Mouse (Mus musculus) myocyte (in vitro differentiated cells): ENCODE results near the gene Lysmd2. TPM values are rescaled to one million over a fixed set of nuclear protein-coding genes. Genes with fewer than 3 reads are reported as not detected.
"Not testable (repeated sequence)": the region's sequence is repeated elsewhere in the genome, so short reads cannot be mapped to it uniquely, and the experiment has no call there.

Experiments used
- H3K27me3 ChIP-seq: one replicate; pipeline ENCODE4 v1.6.1; 2011; ENCODE audit not compliant: control insufficient read depth, insufficient read depth, insufficient read length
- H3K36me3 ChIP-seq: one replicate; pipeline ENCODE4 v1.6.1; 2011; ENCODE audit not compliant: control insufficient read depth, insufficient read depth
- H3K4me2 ChIP-seq: one replicate; pipeline ENCODE4 v1.6.1; 2011; ENCODE audit warnings: low read depth, control low read depth
- H3K4me3 ChIP-seq: one replicate; pipeline ENCODE4 v1.5.1; 2011; ENCODE audit warnings: mild to moderate bottlenecking, control low read depth, moderate library complexity
- H3K79me2 ChIP-seq: one replicate; pipeline ENCODE4 v1.6.1; 2011; ENCODE audit not compliant: control insufficient read depth, insufficient read depth
- H3ac ChIP-seq: one replicate; pipeline ENCODE4 v1.6.1; 2011; ENCODE audit not compliant: control insufficient read depth, insufficient read length
- CEBPB ChIP-seq: IDR thresholded peaks from 2 replicates; pipeline ENCODE4 v1.6.1; 2011; ENCODE audit warnings: mild to moderate bottlenecking, moderate library complexity; ENCODE audit not compliant: poor library complexity, insufficient read depth, severe bottlenecking
- E2F4 ChIP-seq: IDR thresholded peaks from one replicate; pipeline ENCODE4 v1.6.1; 2011; ENCODE audit warnings: mild to moderate bottlenecking, control low read depth, moderate library complexity; ENCODE audit not compliant: insufficient read depth
- MAX ChIP-seq: IDR thresholded peaks from one replicate; pipeline ENCODE4 v1.6.1; 2011; ENCODE audit warnings: low read depth, mild to moderate bottlenecking, control low read depth
- MYOD1 ChIP-seq, 3 experiments: IDR thresholded peaks; one replicate each; pipeline ENCODE4 v1.6.1; 2011; ENCODE audit warnings: control low read depth in 2 of 3, low read depth in 2 of 3, mild to moderate bottlenecking in 2 of 3, moderate library complexity in 1 of 3; ENCODE audit not compliant: insufficient read length in 2 of 3, control insufficient read depth in 1 of 3
- MYOG ChIP-seq, 3 experiments: IDR thresholded peaks; one replicate each; pipeline ENCODE4 v1.6.1; 2011; ENCODE audit warnings: control low read depth in 2 of 3, low read depth in 2 of 3, mild to moderate bottlenecking in 2 of 3; ENCODE audit not compliant: insufficient read length in 2 of 3, control insufficient read depth in 1 of 3, insufficient read depth in 1 of 3
- POLR2A ChIP-seq: IDR thresholded peaks from one replicate; pipeline ENCODE4 v1.6.1; 2011; ENCODE audit warnings: low read depth, mild to moderate bottlenecking, control low read depth, moderate library complexity; ENCODE audit not compliant: insufficient read length
- POLR2AphosphoS2 ChIP-seq: IDR thresholded peaks from one replicate; pipeline ENCODE4 v1.6.1; 2011; ENCODE audit warnings: low read depth, control low read depth; ENCODE audit not compliant: insufficient read length
- REST ChIP-seq: IDR thresholded peaks from one replicate; pipeline ENCODE4 v1.6.1; 2011; ENCODE audit warnings: mild to moderate bottlenecking, control low read depth, moderate library complexity; ENCODE audit not compliant: insufficient read depth, insufficient read length
- SRF ChIP-seq: IDR thresholded peaks from one replicate; pipeline ENCODE4 v1.6.1; 2011; ENCODE audit warnings: low read depth; ENCODE audit not compliant: control insufficient read depth, insufficient read length
- TCF12 ChIP-seq: IDR thresholded peaks from one replicate; pipeline ENCODE4 v1.6.1; 2011; ENCODE audit warnings: mild to moderate bottlenecking, control low read depth; ENCODE audit not compliant: poor library complexity, insufficient read depth, severe bottlenecking
- TCF3 ChIP-seq: IDR thresholded peaks from one replicate; pipeline ENCODE4 v1.6.1; 2011; ENCODE audit warnings: low read depth, control low read depth; ENCODE audit not compliant: insufficient read length
- USF1 ChIP-seq: IDR thresholded peaks from one replicate; pipeline ENCODE4 v1.6.1; 2011; ENCODE audit warnings: low read depth, mild to moderate bottlenecking, control low read depth, moderate library complexity
- polyA plus RNA-seq: library from polyadenylated mRNA; unstranded; fragments of >200 nt; fragmentation: generic; extraction: Trizol; gene quantifications from one replicate; pipeline ENCODE4 v1.2.1, GENCODE M21; 2012; ENCODE audit warnings: missing spikeins

The Lysmd2 gene
- polyA plus RNA-seq, 1 experiment, result 4.9 TPM

DNA sequence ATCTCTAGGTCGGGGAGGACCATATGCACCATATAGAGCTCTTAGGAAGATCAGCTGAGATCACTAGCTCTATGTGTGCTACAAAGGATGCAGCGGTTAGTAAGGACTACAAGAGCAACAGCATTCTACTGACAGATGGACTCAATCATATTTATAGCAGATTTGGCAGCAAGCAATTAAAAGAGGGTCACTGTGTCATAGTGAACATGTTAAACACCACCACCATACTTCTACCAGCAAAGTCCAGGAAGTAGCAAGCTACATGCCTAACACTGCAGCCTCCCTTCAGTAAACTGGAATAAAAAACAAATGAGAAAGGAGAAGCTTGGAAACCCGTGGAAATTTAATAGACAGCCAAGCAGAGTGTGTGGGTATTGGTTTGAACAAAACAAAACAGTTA is 9.0 kb upstream of the Lysmd2 start:
- Histone ChIP-seq H3K27me3 (no peaks in the 10 kb centered on the region), H3K4me3 (no peak overlapping the region), H3K79me2 (no peaks in the 10 kb centered on the region), H3K4me2 (no peak overlapping the region), H3K36me3 (no peaks in the 10 kb centered on the region), H3ac (no peak overlapping the region)
- TF ChIP-seq CEBPB (no peak), MYOD1 (IDR thresholded peaks at IDR 0.05; ENCODE audit: control insufficient read depth in 1 of 3, insufficient read length in 2 of 3, low read depth in 2 of 3) (no peak), E2F4 (no peak), TCF3 (no peak), MAX (no peak), USF1 (no peak), TCF12 (no peak), SRF (no peak)

DNA sequence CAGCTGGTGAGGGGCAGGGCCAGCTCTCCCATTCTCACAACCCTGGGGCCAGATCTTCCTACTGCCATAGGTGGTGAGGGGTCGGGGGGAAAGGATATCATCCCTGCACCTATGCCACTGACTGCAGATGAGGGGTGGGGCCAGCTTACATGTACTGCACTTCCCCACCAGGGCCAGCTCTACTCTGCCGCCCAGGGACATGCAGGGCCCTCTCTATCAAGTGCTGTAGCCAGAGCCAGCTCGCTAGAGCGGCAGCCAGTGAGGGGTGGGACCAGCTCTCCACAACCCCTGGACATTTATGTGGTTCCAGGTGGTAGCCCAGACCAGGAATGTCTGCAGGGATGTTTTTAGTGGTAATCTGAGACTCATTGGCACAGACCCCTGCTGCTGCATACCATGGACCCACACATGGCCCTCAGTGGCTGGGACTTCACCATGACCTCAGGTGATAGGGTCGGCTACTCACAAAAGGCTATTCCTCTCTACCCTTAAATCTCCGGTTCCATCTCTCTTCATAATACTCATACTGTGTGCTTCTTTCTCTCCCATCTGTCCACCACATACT is 6.6 kb upstream of the Lysmd2 start:
- no peak overlapping the region for H3K4me2 ChIP-seq
- H3K4me3 ChIP-seq, result no peak overlapping the region
- H3K36me3 ChIP-seq, result no peaks in the 10 kb centered on the region
- H3K79me2 ChIP-seq, result no peaks in the 10 kb centered on the region
- TF ChIP-seq TCF12 (no peak), REST (no peak), SRF (no peak), MYOD1 (IDR thresholded peaks at IDR 0.05; ENCODE audit: control insufficient read depth in 1 of 3, insufficient read length in 2 of 3, low read depth in 2 of 3) (no peak), POLR2AphosphoS2 (no peak), E2F4 (no peak), POLR2A (no peak), CEBPB (no peak), TCF3 (no peak), MYOG (IDR thresholded peaks at IDR 0.05; ENCODE audit: control insufficient read depth in 1 of 3, insufficient read depth in 1 of 3, insufficient read length in 2 of 3, low read depth in 2 of 3) (no peak), USF1 (no peak), MAX (no peak)
- H3K27me3 ChIP-seq, result no peaks in the 10 kb centered on the region
- no peak overlapping the region for H3ac ChIP-seq

DNA sequence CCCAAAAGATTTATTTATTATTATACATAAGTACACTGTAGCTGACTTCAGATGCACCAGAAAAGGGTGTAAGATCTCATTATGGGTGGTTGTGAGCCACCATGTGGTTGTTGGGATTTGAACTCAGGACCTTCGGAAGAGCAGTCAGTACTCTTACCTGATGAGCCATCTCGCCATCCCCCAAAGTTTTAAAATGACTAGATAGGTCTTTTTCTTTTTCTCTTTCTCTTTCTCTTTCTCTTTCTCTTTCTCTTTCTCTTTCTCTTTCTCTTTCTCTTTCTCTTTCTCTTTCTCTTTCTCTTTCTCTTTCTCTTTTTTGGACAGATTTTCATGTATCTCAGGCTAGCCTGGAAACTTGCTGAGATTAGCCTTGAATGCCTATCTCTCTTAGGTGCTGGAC is 5.8 kb upstream of the Lysmd2 start:
- not testable (repeated sequence) for H3K36me3 ChIP-seq, H3ac ChIP-seq, H3K27me3 ChIP-seq

DNA sequence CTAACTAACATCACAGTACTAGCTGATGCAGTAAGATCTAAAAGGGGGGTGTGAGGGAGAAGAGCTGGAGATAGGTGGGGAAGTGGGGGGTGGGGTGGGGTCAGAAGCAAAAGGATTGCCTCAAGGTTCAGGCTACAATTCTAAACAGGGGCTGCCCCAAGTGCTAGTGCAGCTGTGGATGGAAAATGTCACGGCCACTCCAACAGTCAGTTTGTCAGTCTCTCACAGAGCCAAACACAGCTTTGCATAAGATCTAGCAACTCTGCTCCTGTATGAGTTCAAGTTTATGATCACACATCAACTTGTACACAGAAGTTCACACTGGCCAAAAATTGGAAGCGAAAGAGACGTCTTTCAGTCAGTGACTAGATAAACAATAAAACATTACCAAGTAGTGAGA is 4.1 kb upstream of the Lysmd2 start:
- Histone ChIP-seq H3K36me3 (no peaks in the 10 kb centered on the region), H3K79me2 (no peaks in the 10 kb centered on the region), H3K27me3 (no peaks in the 10 kb centered on the region), H3K4me3 (no peak overlapping the region), H3K4me2 (no peak overlapping the region), H3ac (no peak overlapping the region)
- TF ChIP-seq TCF12, result no peak
- no peak for TF ChIP-seq USF1
- no peak for TF ChIP-seq CEBPB
- no peak for TF ChIP-seq SRF
- no peak for TF ChIP-seq MYOD1 (IDR thresholded peaks at IDR 0.05; ENCODE audit: control insufficient read depth in 1 of 3, insufficient read length in 2 of 3, low read depth in 2 of 3)
- TF ChIP-seq MYOG (IDR thresholded peaks at IDR 0.05; ENCODE audit: control insufficient read depth in 1 of 3, insufficient read depth in 1 of 3, insufficient read length in 2 of 3, low read depth in 2 of 3), result no peak
- TF ChIP-seq E2F4, result no peak
- TF ChIP-seq TCF3, result no peak
- TF ChIP-seq REST, result no peak
- TF ChIP-seq POLR2A, result no peak
- TF ChIP-seq MAX, result no peak

More for the DNA sequence above, 5.8 kb upstream of the Lysmd2 start:
- H3K79me2 ChIP-seq, H3K4me2 ChIP-seq, H3K4me3 ChIP-seq: not testable (repeated sequence)

DNA sequence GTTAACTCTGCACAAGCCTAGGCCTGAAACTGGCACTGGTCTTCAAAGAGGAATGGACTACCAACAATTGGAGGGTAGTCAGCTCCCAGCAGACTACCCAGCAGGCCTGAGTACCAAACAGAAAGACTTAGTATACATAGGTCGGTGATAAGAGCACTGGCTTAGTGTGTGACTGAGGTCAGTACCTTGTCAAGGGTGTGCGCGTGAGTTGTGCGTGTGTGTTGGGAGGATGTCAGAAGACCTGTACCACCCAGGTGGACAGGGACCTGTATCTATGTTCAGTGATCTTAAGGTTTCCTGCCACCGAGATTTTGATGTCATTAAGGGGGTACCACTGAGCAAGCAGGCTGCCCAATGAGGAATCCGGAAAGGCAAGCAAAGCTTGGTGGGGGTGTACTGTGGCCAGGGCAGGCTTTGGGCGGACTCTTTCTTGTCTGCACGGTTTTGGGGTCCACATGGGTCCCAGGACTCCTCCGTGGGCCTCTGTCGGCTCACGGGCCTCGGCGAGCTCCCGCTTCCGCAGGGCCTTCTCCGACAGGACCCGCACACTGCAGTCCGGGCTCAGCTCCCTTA is 472 bp upstream of the Lysmd2 start:
- no peaks in the 10 kb centered on the region for H3K36me3 ChIP-seq
- H3ac ChIP-seq, result peak overlapping the region; percentile 81
- H3K4me2 ChIP-seq, result peak overlapping the region; percentile 73
- TF ChIP-seq MYOD1 (IDR thresholded peaks at IDR 0.05; ENCODE audit: control insufficient read depth in 1 of 3, insufficient read length in 2 of 3, low read depth in 2 of 3) (no peak), REST (no peak), TCF3 (no peak), USF1 (no peak), SRF (no peak), POLR2A (no peak), E2F4 (no peak), TCF12 (no peak), MYOG (IDR thresholded peaks at IDR 0.05; ENCODE audit: control insufficient read depth in 1 of 3, insufficient read depth in 1 of 3, insufficient read length in 2 of 3, low read depth in 2 of 3) (no peak), CEBPB (no peak), MAX (no peak)
- H3K79me2 ChIP-seq, result no peaks in the 10 kb centered on the region
- H3K4me3 ChIP-seq, result peak overlapping the region; percentile 25
- H3K27me3 ChIP-seq, result no peaks in the 10 kb centered on the region
